In the genomic region with DNA sequence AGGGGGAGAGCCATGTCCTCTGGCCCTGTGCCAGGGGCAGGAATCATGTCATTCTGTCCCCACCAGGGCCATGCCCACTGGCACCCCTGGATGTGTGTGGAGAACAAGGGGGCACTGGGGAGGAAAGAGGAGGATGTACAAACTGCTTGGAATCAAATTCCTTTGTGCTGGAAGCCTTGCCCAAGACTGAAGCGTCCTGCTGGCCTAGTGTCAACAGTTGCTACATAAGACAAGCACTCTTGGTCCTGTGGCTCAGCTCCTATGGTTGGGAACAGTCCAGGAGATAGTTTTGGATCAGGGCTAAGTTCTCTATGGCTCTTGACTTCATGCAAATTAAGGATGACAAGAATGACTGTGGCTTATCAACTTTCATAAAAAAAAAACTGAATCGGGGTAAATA, we compare ENCODE assay signal across 25 mouse cellular contexts.
DNase-seq lines count a peak whose midpoint lies in the region; ATAC-seq and TF ChIP-seq lines count a peak whose summit lies in the region.
"Had no signal": no experiment of that assay in that cellular context is flagged by ENCODE, and none has a peak within 500 bp of the region (broad histone marks: within the 10 kb centered on the region; RNA-seq: fewer than 3 reads in every experiment).

No protein-coding gene starts in this region.

- H3K4me2 ChIP-seq in midbrain, embryonic 11.5 days: no peak overlapping the region
- no peak overlapping the region for H3K4me2 ChIP-seq in midbrain, postnatal 0 days (ENCODE audit: low read depth, low read length, poor library complexity, severe bottlenecking)
- no peak overlapping the region for H3K4me2 ChIP-seq in liver, embryonic 11.5 days
- H3K4me2 ChIP-seq: heart, embryonic 13.5 days; intestine, embryonic 15.5 days; limb, embryonic 13.5 days; liver, embryonic 12.5 days; midbrain, embryonic 12.5 days; neural tube, embryonic 13.5 days; stomach, embryonic 15.5 days had no signal

- WGBS in midbrain, embryonic 11.5 days: 81% methylated on average over 2 of the region's 2 CpGs
- 90% methylated on average over 2 of the region's 2 CpGs for WGBS in midbrain, postnatal 0 days
- 50% methylated on average over 2 of the region's 2 CpGs for WGBS in lung, adult 2 months
- WGBS in liver, embryonic 11.5 days: 87% methylated on average over 2 of the region's 2 CpGs

- no peaks in the 10 kb centered on the region for H3K9me3 ChIP-seq in midbrain, embryonic 11.5 days (ENCODE audit: control insufficient read depth, low read length)
- no peaks in the 10 kb centered on the region for H3K9me3 ChIP-seq in midbrain, postnatal 0 days (ENCODE audit: low read length)
- H3K9me3 ChIP-seq in liver, embryonic 11.5 days (ENCODE audit: control insufficient read depth, low read length): no peaks in the 10 kb centered on the region
- H3K9me3 ChIP-seq: heart, embryonic 13.5 days; hindbrain, embryonic 10.5 days; intestine, embryonic 15.5 days; limb, embryonic 13.5 days; liver, embryonic 12.5 days; midbrain, embryonic 12.5 days; neural tube, embryonic 13.5 days; stomach, embryonic 15.5 days had no signal

- DNase-seq in midbrain, embryonic 11.5 days (ENCODE audit: low spot score, missing footprints): peak; percentile 70
- no peak for DNase-seq in midbrain, postnatal 0 days (ENCODE audit: low spot score)
- DNase-seq in lung, adult 2 months: peak; percentile 39
- DNase-seq in lung, postnatal 25 days (ENCODE audit: low spot score): peak; percentile 61
- DNase-seq in liver, embryonic 11.5 days (ENCODE audit: low spot score): no peak
- no peak for DNase-seq in spleen, postnatal 36 days (ENCODE audit: low spot score in 2 of 2)
- DNase-seq: B cell, adult 2 months; cerebellum, adult 2 months; cerebellum, postnatal 14 days; kidney, adult 2 months; kidney, postnatal 36 days; liver, postnatal 0 days had no signal

- no peak overlapping the region for H3K27ac ChIP-seq in midbrain, embryonic 11.5 days (ENCODE audit: low read depth, low read length)
- no peak overlapping the region for H3K27ac ChIP-seq in midbrain, postnatal 0 days (ENCODE audit: low read depth, low read length)
- no peak overlapping the region for H3K27ac ChIP-seq in liver, embryonic 11.5 days (ENCODE audit: low read depth, low read length)
- H3K27ac ChIP-seq: heart, embryonic 13.5 days; hindbrain, embryonic 10.5 days; intestine, embryonic 15.5 days; layer of hippocampus, adult 2 months; limb, embryonic 13.5 days; liver, embryonic 12.5 days; midbrain, embryonic 12.5 days; neural tube, embryonic 13.5 days; stomach, embryonic 15.5 days had no signal

- no peaks in the 10 kb centered on the region for H3K4me1 ChIP-seq in midbrain, embryonic 11.5 days (ENCODE audit: control insufficient read depth, insufficient read depth, low read length)
- no peaks in the 10 kb centered on the region for H3K4me1 ChIP-seq in midbrain, postnatal 0 days (ENCODE audit: insufficient read depth, low read length)
- peaks cover 2% of the 10 kb centered on the region; the same call in 1 of the 2 replicates for H3K4me1 ChIP-seq in lung, adult 2 months (ENCODE audit: control insufficient read depth, insufficient read depth, low read length)
- no peaks in the 10 kb centered on the region for H3K4me1 ChIP-seq in liver, embryonic 11.5 days (replicated peaks; ENCODE audit: control insufficient read depth, insufficient read depth, low read length)
- H3K4me1 ChIP-seq: hindbrain, embryonic 10.5 days; intestine, embryonic 15.5 days; limb, embryonic 13.5 days; liver, embryonic 12.5 days; midbrain, embryonic 12.5 days; neural tube, embryonic 13.5 days; stomach, embryonic 15.5 days had no signal

- no peak for TF ChIP-seq CTCF in midbrain, postnatal 0 days (IDR thresholded peaks at IDR 0.05)
- no peak for TF ChIP-seq CTCF in lung, adult 2 months (IDR thresholded peaks at IDR 0.05; ENCODE audit: insufficient read depth, low read length)

- no peak overlapping the region for H3K4me3 ChIP-seq in midbrain, embryonic 11.5 days (ENCODE audit: low read depth, low read length)
- no peak overlapping the region for H3K4me3 ChIP-seq in midbrain, postnatal 0 days (ENCODE audit: low read depth, low read length)
- no peak overlapping the region for H3K4me3 ChIP-seq in lung, adult 2 months (replicated peaks; ENCODE audit: extremely low read depth, low read depth, low read length)
- H3K4me3 ChIP-seq in liver, embryonic 11.5 days (ENCODE audit: low read depth, low read length): no peak overlapping the region
- H3K4me3 ChIP-seq: heart, embryonic 13.5 days; hindbrain, embryonic 10.5 days; intestine, embryonic 15.5 days; layer of hippocampus, adult 2 months; limb, embryonic 13.5 days; liver, embryonic 12.5 days; midbrain, embryonic 12.5 days; neural tube, embryonic 13.5 days; stomach, embryonic 15.5 days had no signal

- TF ChIP-seq POLR2A in lung, adult 2 months (IDR thresholded peaks at IDR 0.05; ENCODE audit: borderline replicate concordance, extremely low read depth, low read depth, low read length): no peak

- no peaks in the 10 kb centered on the region for H3K36me3 ChIP-seq in midbrain, embryonic 11.5 days (ENCODE audit: control insufficient read depth, insufficient read depth, low read length)
- no peaks in the 10 kb centered on the region for H3K36me3 ChIP-seq in midbrain, postnatal 0 days (ENCODE audit: insufficient read depth, low read length)
- no peaks in the 10 kb centered on the region for H3K36me3 ChIP-seq in liver, embryonic 11.5 days (ENCODE audit: control insufficient read depth, insufficient read depth, low read length)
- H3K36me3 ChIP-seq: heart, embryonic 13.5 days; hindbrain, embryonic 10.5 days; intestine, embryonic 15.5 days; limb, embryonic 13.5 days; liver, embryonic 12.5 days; midbrain, embryonic 12.5 days; neural tube, embryonic 13.5 days; stomach, embryonic 15.5 days had no signal

- H3K27me3 ChIP-seq in midbrain, embryonic 11.5 days (ENCODE audit: control insufficient read depth, insufficient read depth, low read length): no peaks in the 10 kb centered on the region
- no peaks in the 10 kb centered on the region for H3K27me3 ChIP-seq in midbrain, postnatal 0 days (ENCODE audit: insufficient read depth, low read length)
- H3K27me3 ChIP-seq in liver, embryonic 11.5 days (replicated peaks; ENCODE audit: control insufficient read depth, insufficient read depth, low read length): no peaks in the 10 kb centered on the region
- H3K27me3 ChIP-seq: CH12.LX; heart, embryonic 13.5 days; intestine, embryonic 15.5 days; limb, embryonic 13.5 days; liver, embryonic 12.5 days; midbrain, embryonic 12.5 days; neural tube, embryonic 13.5 days; stomach, embryonic 15.5 days had no signal

- ATAC-seq in midbrain, embryonic 11.5 days (ENCODE audit: low FRiP score): no peak
- no peak for ATAC-seq in midbrain, postnatal 0 days (ENCODE audit: low FRiP score)
- no peak for ATAC-seq in liver, embryonic 11.5 days (replicated peaks; ENCODE audit: low FRiP score)
- ATAC-seq in megakaryocyte, adult 5-6 weeks (ENCODE audit: poor library complexity, severe bottlenecking): no peak
- ATAC-seq: forebrain, embryonic 14.5 days; hindbrain, embryonic 16.5 days; intestine, embryonic 15.5 days; liver, embryonic 12.5 days; liver, postnatal 0 days had no signal

- H3K9ac ChIP-seq in midbrain, embryonic 11.5 days (ENCODE audit: low read length): no peak overlapping the region
- no peak overlapping the region for H3K9ac ChIP-seq in midbrain, postnatal 0 days (replicated peaks; ENCODE audit: low read length, poor library complexity, severe bottlenecking)
- no peak overlapping the region for H3K9ac ChIP-seq in liver, embryonic 11.5 days (ENCODE audit: low read depth, low read length)
- H3K9ac ChIP-seq: heart, embryonic 13.5 days; intestine, embryonic 15.5 days; limb, embryonic 13.5 days; liver, embryonic 12.5 days; liver, postnatal 0 days; midbrain, embryonic 12.5 days; neural tube, embryonic 13.5 days; stomach, embryonic 15.5 days had no signal

Comparison
In these comparisons a context has a peak if more than half of its experiments do, and no peak if none do; other contexts are left out.
1. DNase-seq: peak in midbrain, embryonic 11.5 days (single experiment), lung, adult 2 months (single experiment) and lung, postnatal 25 days (single experiment); none in midbrain, postnatal 0 days (single experiment), liver, embryonic 11.5 days (single experiment) and spleen, postnatal 36 days (0 of 2).